Comparison of ENCODE assay signal across 10 mouse cellular contexts in genomic region chr10:75794880-75795279, GRCm38 (mm10). TPM values are rescaled to one million over a fixed set of nuclear protein-coding genes. Genes with fewer than 3 reads are reported as not detected.
DNase-seq lines count a peak whose midpoint lies in the region; ATAC-seq and TF ChIP-seq lines count a peak whose summit lies in the region.
"Had no signal": no experiment of that assay in that cellular context is flagged by ENCODE, and none has a peak within 500 bp of the region (broad histone marks: within the 10 kb centered on the region; RNA-seq: fewer than 3 reads in every experiment).

No protein-coding gene starts in this region.

- dilution Hi-C loops in CH12.LX (cut with MboI; ENCODE audit: extremely low pct_ligation_motif_present, extremely low pct_unique_long_range_greater_than_20kb, low sequenced_read_pairs) = no loop called here

- no peak for TF ChIP-seq RAD21 in CH12.LX (IDR thresholded peaks at IDR 0.05; ENCODE audit: low read depth, low read length)

- peaks cover 2% of the 10 kb centered on the region; the same call in 1 of the 2 replicates for H3K79me2 ChIP-seq in CH12.LX (replicated peaks; ENCODE audit: control insufficient read depth, extremely low read depth, insufficient read depth, poor library complexity, severe bottlenecking)

- H3K27me3 ChIP-seq in CH12.LX (replicated peaks) (no peaks in the 10 kb centered on the region), Patski (no peaks in the 10 kb centered on the region)
- H3K27me3 ChIP-seq in thymus, adult 2 months (ENCODE audit: control insufficient read depth, insufficient read depth, low read length) = no peaks in the 10 kb centered on the region

- 68% methylated on average over 3 of the region's 3 CpGs for WGBS in thymus, adult 2 months

- H3K4me1 ChIP-seq in CH12.LX (ENCODE audit: control insufficient read depth in 1 of 2, insufficient read depth in 2 of 2) = peaks cover 17 to 34% of the 10 kb centered on the region in 2 experiments
- H3K4me1 ChIP-seq in thymus, adult 2 months (replicated peaks; ENCODE audit: control insufficient read depth, insufficient read depth, low read length) = peaks cover 13% of the 10 kb centered on the region

- no peak overlapping the region for H3K4me3 ChIP-seq in CH12.LX (replicated peaks in 1 of 3; ENCODE audit: low read depth in 2 of 3, low read length in 2 of 3, poor library complexity in 1 of 3)
- H3K4me3 ChIP-seq in thymus, adult 2 months (ENCODE audit: control insufficient read depth, insufficient read depth, low read length) = no peak overlapping the region

- CTCF ChIA-PET in Patski (lab: Charles Lee) = interaction anchor here (0.8 kb wide), 2 partner anchors 11 to 35 kb away, joined by 3 read pairs; no protein-coding TSS in a partner anchor

- no peak for TF ChIP-seq EP300 in CH12.LX (IDR thresholded peaks at IDR 0.05; ENCODE audit: low read length)

- DNase-seq in CH12.LX (ENCODE audit: extremely low read depth) = no peak
- no peak for DNase-seq in Patski (ENCODE audit: low read depth, low spot score)
- DNase-seq in kidney, adult 8-10 months = peak; percentile 73 to 86
- DNase-seq in lung, adult 18-20 months = peak; percentile 28 to 59
- no peak for DNase-seq in cerebellum, adult 18-20 months
- no peak for DNase-seq in thymus, adult 2 months
- no peak for DNase-seq in thymus, postnatal 0 days (ENCODE audit: low spot score)

- peak overlapping the region; percentile 15; the same call in 1 of the 2 replicates for H3K9ac ChIP-seq in CH12.LX (ENCODE audit: insufficient read depth, low read depth)

- no peaks in the 10 kb centered on the region for H3K36me3 ChIP-seq in CH12.LX (replicated peaks in 1 of 2; ENCODE audit: control insufficient read depth in 1 of 2, insufficient read depth in 1 of 2, low read length in 1 of 2)
- H3K36me3 ChIP-seq in thymus, adult 2 months (ENCODE audit: control insufficient read depth, insufficient read depth, low read length) = no peaks in the 10 kb centered on the region

- H3K9me3 ChIP-seq in CH12.LX (replicated peaks; ENCODE audit: low read length) = no peaks in the 10 kb centered on the region

- peak; percentile 39 for ATAC-seq in Patski
- ATAC-seq: forebrain, embryonic 16.5 days had no signal

- POLR2A ChIA-PET in Patski (lab: Charles Lee) = no interaction called here

- in situ Hi-C loops in CH12.LX (cut with MboI; ENCODE audit: low pct_ligation_motif_present, low pct_unique_long_range_greater_than_20kb, low sequenced_read_pairs) = no loop called here
- in situ Hi-C loops in Patski (cut with MboI; ENCODE audit: low pct_unique_long_range_greater_than_20kb) = no loop called here

- no peak for TF ChIP-seq POLR2A in CH12.LX (IDR thresholded peaks at IDR 0.05; ENCODE audit: low read depth, low read length)
- TF ChIP-seq POLR2A in thymus, adult 2 months (IDR thresholded peaks at IDR 0.05; ENCODE audit: control insufficient read depth, extremely low read depth, insufficient read depth, low read length, poor library complexity) = no peak

- peak overlapping the region; percentile 23; the same call in 1 of the 2 replicates for H3K4me2 ChIP-seq in CH12.LX (ENCODE audit: insufficient read depth, low read depth, poor library complexity, severe bottlenecking)

- TF ChIP-seq CTCF in CH12.LX (conservative IDR thresholded peaks at IDR 0.05 in 1 of 2, IDR thresholded peaks at IDR 0.05 in 1 of 2; ENCODE audit: low read depth in 2 of 2, low read length in 2 of 2) = peak in 1 of 2 experiments; percentile 24; a peak in 2 of 4 replicates
- TF ChIP-seq CTCF in Patski (IDR thresholded peaks at IDR 0.05) = no peak
- no peak for TF ChIP-seq CTCF in thymus, adult 2 months (IDR thresholded peaks at IDR 0.05; ENCODE audit: borderline replicate concordance, control insufficient read depth, extremely low read depth, insufficient read depth, low read length, poor library complexity)

- H3K27ac ChIP-seq in CH12.LX (ENCODE audit: insufficient read depth, low read depth) = peak overlapping the region; percentile 45
- H3K27ac ChIP-seq in thymus, adult 2 months (ENCODE audit: control insufficient read depth, insufficient read depth, low read length) = no peak overlapping the region

TF ChIP-seq in CH12.LX, 34 proteins besides CTCF, POLR2A, EP300 and RAD21:
- TF ChIP-seq NRF1 (IDR thresholded peaks at IDR 0.05; ENCODE audit: low read depth, low read length) = 0 out of 2 replicates have a peak, but pooled peaks have one; percentile 10
- no peak for TF ChIP-seq USF1 (IDR thresholded peaks at IDR 0.05; ENCODE audit: low read depth, low read length)
- no peak for TF ChIP-seq E2F4 (IDR thresholded peaks at IDR 0.05; ENCODE audit: insufficient replicate concordance, low read depth, low read length)

RNA-seq across cellular contexts. Expression of gene Gstt1, which starts 3.5 kb away (rescaled TPM):
- total RNA-seq in CH12.LX (2012; rRNA removed) (50.9 and 58.1 TPM in 2 replicates), CH12.LX (2014; rRNA removed) (2.4 and 2.9 TPM in 2 replicates)
- polyA plus RNA-seq in CH12.LX (2012; ENCODE audit: insufficient read length, low read depth) (4.5 and 6.2 TPM in 2 replicates), Patski (2021) (0.45 TPM)
- polyA plus RNA-seq in thymus, adult 2 months (2012; rRNA removed) = 15.4 and 19.2 TPM in 2 replicates
- 2.2 and 2.8 TPM in 2 replicates for polyA plus RNA-seq in thymus, postnatal 0 days (2015; fragmentation: Nextera tagmentation; extraction: Ambion mirVana)

RNA-seq across cellular contexts. Expression of gene Gstt3, which starts 13.7 kb away (rescaled TPM):
- total RNA-seq in CH12.LX (2012; rRNA removed) = 72.3 and 117 TPM in 2 replicates
- 109 and 110 TPM in 2 replicates for total RNA-seq in CH12.LX (2014; rRNA removed)
- polyA plus RNA-seq in CH12.LX (2012; ENCODE audit: insufficient read length, low read depth) = 144 and 163 TPM in 2 replicates
- 0.03 TPM for polyA plus RNA-seq in Patski (2021)
- polyA plus RNA-seq in thymus, adult 2 months (2012; rRNA removed) = 7.7 and 8.6 TPM in 2 replicates
- polyA plus RNA-seq in thymus, postnatal 0 days (2015; fragmentation: Nextera tagmentation; extraction: Ambion mirVana) = 9.9 and 10.1 TPM in 2 replicates

RNA-seq across cellular contexts. Expression of gene Gm20441, which starts 14.1 kb away (rescaled TPM):
- total RNA-seq in CH12.LX (2012; rRNA removed) (0.42 and 0.68 TPM in 2 replicates), CH12.LX (2014; rRNA removed) (0.55 TPM in 1 of 2 replicates, not detected in the other)
- polyA plus RNA-seq in CH12.LX (2012; ENCODE audit: insufficient read length, low read depth) (not detected in 2 replicates), Patski (2021) (not detected)
- not detected in 2 replicates for polyA plus RNA-seq in thymus, adult 2 months (2012; rRNA removed)
- not detected in 2 replicates for polyA plus RNA-seq in thymus, postnatal 0 days (2015; fragmentation: Nextera tagmentation; extraction: Ambion mirVana)
- polyA plus RNA-seq: forebrain, embryonic 16.5 days; neural tube, embryonic 11.5 days had no signal

RNA-seq across cellular contexts. Expression of gene Ddt, which starts 21.7 kb away (rescaled TPM):
- total RNA-seq in CH12.LX (2012; rRNA removed) (229 and 390 TPM in 2 replicates), CH12.LX (2014; rRNA removed) (766 and 869 TPM in 2 replicates)
- polyA plus RNA-seq in CH12.LX (2012; ENCODE audit: insufficient read length, low read depth) (599 and 608 TPM in 2 replicates), Patski (2021) (128 TPM)
- polyA plus RNA-seq in thymus, adult 2 months (2012; rRNA removed) = 66.8 and 77.3 TPM in 2 replicates
- 131 and 132 TPM in 2 replicates for polyA plus RNA-seq in thymus, postnatal 0 days (2015; fragmentation: Nextera tagmentation; extraction: Ambion mirVana)

RNA-seq across cellular contexts. Expression of gene Gstt4, which starts 27.5 kb away (rescaled TPM):
- total RNA-seq in CH12.LX (2012; rRNA removed) (0.17 and 0.21 TPM in 2 replicates), CH12.LX (2014; rRNA removed) (0.42 and 0.45 TPM in 2 replicates)
- polyA plus RNA-seq in CH12.LX (2012; ENCODE audit: insufficient read length, low read depth) (0.80 and 0.94 TPM in 2 replicates), Patski (2021) (not detected)
- 0.19 and 0.26 TPM in 2 replicates for polyA plus RNA-seq in thymus, adult 2 months (2012; rRNA removed)
- polyA plus RNA-seq in thymus, postnatal 0 days (2015; fragmentation: Nextera tagmentation; extraction: Ambion mirVana) = 0.14 and 0.18 TPM in 2 replicates
- polyA plus RNA-seq: forebrain, embryonic 16.5 days; large intestine, adult 2 months; neural tube, embryonic 11.5 days had no signal

Comparison
In these comparisons a context has a peak if more than half of its experiments do, and no peak if none do; other contexts are left out.
1. DNase-seq: peak in kidney, adult 8-10 months (2 of 2) and lung, adult 18-20 months (2 of 2); none in CH12.LX (single experiment), Patski (single experiment), cerebellum, adult 18-20 months (0 of 2), thymus, adult 2 months (single experiment) and thymus, postnatal 0 days (single experiment).
2. RNA of gene Gstt3, which starts 13.7 kb away (polyA plus RNA-seq): 144 to 163 TPM in CH12.LX; 9.9 to 10.1 TPM in thymus, postnatal 0 days, 7.7 to 8.6 TPM in thymus, adult 2 months and 0.03 TPM in Patski (single experiment); every median in the first group is over 10 times any median in the second.